ENCODE assay signal across 14 mouse cellular contexts in genomic region chr4:138082466-138082865, GRCm38 (mm10).
"Had no signal": no experiment of that assay in that cellular context is flagged by ENCODE, and none has a peak within 500 bp of the region (broad histone marks: within the 10 kb centered on the region; RNA-seq: fewer than 3 reads in every experiment).

No protein-coding gene starts in this region.

- H3K9ac ChIP-seq: liver, embryonic 13.5 days; midbrain, embryonic 13.5 days; stomach, embryonic 15.5 days had no signal

- H3K27me3 ChIP-seq: liver, embryonic 13.5 days; midbrain, embryonic 13.5 days; stomach, embryonic 15.5 days had no signal

- ATAC-seq: intestine, postnatal 0 days; midbrain, embryonic 13.5 days; midbrain, embryonic 16.5 days had no signal

- H3K4me2 ChIP-seq: liver, embryonic 13.5 days; midbrain, embryonic 13.5 days; stomach, embryonic 15.5 days had no signal

- H3K4me1 ChIP-seq: midbrain, embryonic 10.5 days; stomach, embryonic 15.5 days had no signal

- DNase-seq: kidney, postnatal 25 days; layer of hippocampus, adult 9-11 months; layer of hippocampus, postnatal 36 days; liver, embryonic 13.5 days; lung, adult 2 months; thymus, postnatal 25 days had no signal

- H3K27ac ChIP-seq: kidney, postnatal 0 days; left cerebral cortex, adult 2 months; liver, embryonic 13.5 days; midbrain, embryonic 10.5 days; stomach, embryonic 15.5 days had no signal

- H3K4me3 ChIP-seq: layer of hippocampus, adult 2 months; left cerebral cortex, adult 2 months; liver, embryonic 13.5 days; midbrain, embryonic 10.5 days; midbrain, embryonic 13.5 days; stomach, embryonic 15.5 days had no signal

- H3K9me3 ChIP-seq: liver, embryonic 13.5 days; midbrain, embryonic 10.5 days; midbrain, embryonic 13.5 days; stomach, embryonic 15.5 days had no signal
